Mouse (Mus musculus): ENCODE measurements around the gene Gzmn.
"Not testable (repeated sequence)": the region's sequence is repeated elsewhere in the genome, so short reads cannot be mapped to it uniquely, and the experiment has no call there.

Gene Gzmn

GRCm38 (mm10) chr14:56174499-56174898 is at the start of gene Gzmn:
Gzmn (minus strand) TSS chr14:56174599.
- DNase-seq: no peak

- no peak for DNase-seq
These were observed 36.9 kb upstream of the Gzmn start, which contains the start of gene Gzmf for GRCm38 (mm10) chr14:56211317-56211716. Gzmf (minus strand) TSS chr14:56211417.

- no peak for DNase-seq
These were observed 31.2 kb upstream of the Gzmn start for GRCm38 (mm10) chr14:56205613-56206012.

GRCm38 (mm10) chr14:56205021-56205420 is 30.6 kb upstream of the Gzmn start:
- DNase-seq: peak; percentile 60

- peak; percentile 72 for DNase-seq
These were observed 29.6 kb upstream of the Gzmn start for GRCm38 (mm10) chr14:56203975-56204374.

- peak; percentile 12 for DNase-seq
These were observed 12.5 kb upstream of the Gzmn start for GRCm38 (mm10) chr14:56186946-56187345.

- no peak for DNase-seq
These were observed 12.1 kb upstream of the Gzmn start for GRCm38 (mm10) chr14:56186521-56186920.

- DNase-seq: peak; percentile 46
These were observed 3.3 kb upstream of the Gzmn start for GRCm38 (mm10) chr14:56177651-56178050.

GRCm38 (mm10) chr14:56173396-56173795 is 1.0 kb downstream of the Gzmn start:
- no peak for DNase-seq

GRCm38 (mm10) chr14:56172744-56173143 is 1.7 kb downstream of the Gzmn start:
- DNase-seq: no peak

GRCm38 (mm10) chr14:56168009-56168408 is 6.4 kb downstream of the Gzmn start:
- DNase-seq: no peak

- DNase-seq: no peak
These were observed 12.3 kb downstream of the Gzmn start for GRCm38 (mm10) chr14:56162109-56162508.

- DNase-seq: not testable (repeated sequence)
These were observed 14.9 kb downstream of the Gzmn start, which contains the start of gene Gzmg for GRCm38 (mm10) chr14:56159479-56159878. Gzmg (minus strand) TSS chr14:56159579.

GRCm38 (mm10) chr14:56155340-56155739 is 19.1 kb downstream of the Gzmn start:
- peak; percentile 8 for DNase-seq

- DNase-seq: not testable (repeated sequence)
These were observed 40.7 kb downstream of the Gzmn start for GRCm38 (mm10) chr14:56133675-56134074.

- DNase-seq: not testable (repeated sequence)
These were observed 41.9 kb downstream of the Gzmn start, which contains the start of gene Gzmd for GRCm38 (mm10) chr14:56132508-56132907. Gzmd (minus strand) TSS chr14:56132608.

GRCm38 (mm10) chr14:56128341-56128740 is 46.1 kb downstream of the Gzmn start:
- no peak for DNase-seq

- no peak for DNase-seq
These were observed 50.9 kb downstream of the Gzmn start for GRCm38 (mm10) chr14:56123516-56123915.

GRCm38 (mm10) chr14:56120525-56120924 is 53.9 kb downstream of the Gzmn start, which contains the start of gene Gzme:
Gzme (minus strand) TSS chr14:56120625.
- DNase-seq: no peak
